Mouse (Mus musculus) left cerebral cortex, postnatal 14 days (tissue): ENCODE results near the gene Gm7694. TPM values are rescaled to one million over a fixed set of nuclear protein-coding genes. Genes with fewer than 3 reads are reported as not detected.

Experiments
- DNase-seq, 2 experiments: peaks; one replicate each; pipeline ENCODE4 v3.0.0; 2021 to 2022; ENCODE audit warnings: low spot score in 2 of 2, mixed read lengths in 1 of 2
- intact Hi-C: fragments of 180-260 bp; cut with DNase I; formaldehyde crosslinking; loops from one replicate; pipeline ENCODE4 v1.15.1; 2025
- total RNA-seq, 2 experiments: library from RNA; stranded (reverse); gene quantifications; 2 replicates each; pipeline ENCODE4 v1.2.3; 2021

The Gm7694 gene
- total RNA-seq, 2 experiments from 2014 or later: 2.4 to 2.8 TPM

DNA sequence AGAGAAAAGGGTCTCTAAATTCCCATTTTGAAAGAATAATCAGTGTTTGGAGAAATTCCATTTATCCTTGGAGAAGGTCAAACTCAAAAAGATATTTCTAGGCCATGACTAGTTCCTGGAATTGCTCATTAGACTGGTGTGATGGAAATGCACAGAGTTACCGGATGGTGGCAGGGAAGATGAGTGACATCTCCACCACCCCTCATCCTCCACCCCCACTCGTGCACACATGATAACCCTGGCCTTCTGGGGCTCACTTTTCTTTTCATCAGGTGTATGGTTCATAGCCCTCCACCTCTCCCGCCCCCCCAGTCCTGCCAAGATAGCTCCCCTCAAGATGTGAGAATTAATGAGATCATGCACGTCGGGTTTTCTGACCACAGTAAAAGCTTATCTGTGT lies 12.9 kb downstream of the Gm7694 start:
- no peak for DNase-seq
- intact Hi-C loops: loop anchor here (5.0 to 10.0 kb wide), 3 partner anchors 199 to 544 kb away; partner anchors contain the start of gene Nos1ap

DNA sequence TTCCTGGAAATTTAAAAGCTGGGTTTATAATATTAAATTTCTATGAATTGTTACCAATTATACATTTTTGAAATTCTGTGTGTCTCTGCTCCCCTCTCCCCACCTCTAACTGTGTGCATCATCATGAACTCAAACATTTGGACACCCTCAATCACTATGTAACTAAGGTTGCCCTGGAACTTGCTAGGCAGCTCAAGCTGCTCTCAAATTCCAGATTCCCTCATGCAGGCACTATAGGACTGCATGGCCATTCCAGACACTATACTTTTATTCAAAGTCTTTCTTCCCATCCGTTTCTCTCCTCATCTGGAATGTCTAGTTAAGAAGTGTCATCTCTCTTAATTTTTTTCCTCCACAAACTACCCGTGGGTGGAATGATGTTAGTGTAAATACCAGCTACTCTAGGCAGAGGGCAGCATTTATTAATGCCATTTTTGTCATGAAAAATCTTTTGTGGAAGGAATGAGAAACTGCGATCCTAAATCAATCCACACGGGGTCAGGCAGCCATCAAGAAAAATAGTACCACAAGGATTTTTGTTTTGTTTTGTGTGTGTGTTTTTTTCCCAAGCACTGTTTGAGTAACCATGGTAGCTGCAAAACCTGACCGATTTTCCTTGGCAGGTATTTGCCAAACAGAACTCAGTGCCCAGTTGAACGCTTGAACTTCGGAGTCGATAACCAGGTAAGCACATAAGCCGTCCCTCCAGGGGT lies 13.7 kb downstream of the Gm7694 start:
- peak; percentile 75 to 91 for DNase-seq
- intact Hi-C loops: loop anchor here (1.0 to 10.0 kb wide), 4 partner anchors 200 to 545 kb away; partner anchors contain the start of gene Nos1ap

DNA sequence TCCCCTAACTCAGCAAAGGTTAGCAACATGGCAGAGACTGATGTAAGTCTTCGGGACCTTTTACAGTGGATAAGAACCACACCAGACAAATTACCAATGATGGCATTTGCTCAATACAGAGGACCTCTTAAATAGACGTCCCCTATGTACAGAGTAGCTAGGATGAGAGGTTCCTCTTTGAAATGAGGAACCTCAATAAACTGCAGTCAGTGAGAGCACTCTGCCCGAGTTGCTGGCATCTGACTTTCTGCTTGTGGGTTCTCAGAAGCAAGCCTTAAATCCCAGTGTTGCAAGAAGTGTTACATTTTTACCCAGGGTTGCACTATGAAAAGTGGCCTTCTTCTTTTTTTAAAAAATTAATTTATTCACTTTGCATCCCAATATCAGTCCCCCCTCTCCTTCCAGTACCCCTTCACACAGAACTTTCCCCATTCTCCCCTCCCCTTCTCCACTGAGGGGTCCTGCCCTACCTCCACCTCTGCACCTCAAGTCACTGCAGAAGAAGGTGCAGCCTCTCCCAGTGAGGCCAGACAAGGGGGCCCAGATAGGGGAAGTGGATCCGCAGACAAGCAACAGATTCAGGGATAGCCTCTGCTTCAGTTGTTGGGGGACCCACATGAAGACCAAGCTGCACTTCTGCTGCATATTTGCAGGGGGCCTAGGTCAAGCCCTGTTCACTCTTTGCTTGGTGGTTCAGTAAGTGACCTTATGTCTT lies 23.6 kb downstream of the Gm7694 start:
- intact Hi-C loops: no loop called here
- DNase-seq: no peak

DNA sequence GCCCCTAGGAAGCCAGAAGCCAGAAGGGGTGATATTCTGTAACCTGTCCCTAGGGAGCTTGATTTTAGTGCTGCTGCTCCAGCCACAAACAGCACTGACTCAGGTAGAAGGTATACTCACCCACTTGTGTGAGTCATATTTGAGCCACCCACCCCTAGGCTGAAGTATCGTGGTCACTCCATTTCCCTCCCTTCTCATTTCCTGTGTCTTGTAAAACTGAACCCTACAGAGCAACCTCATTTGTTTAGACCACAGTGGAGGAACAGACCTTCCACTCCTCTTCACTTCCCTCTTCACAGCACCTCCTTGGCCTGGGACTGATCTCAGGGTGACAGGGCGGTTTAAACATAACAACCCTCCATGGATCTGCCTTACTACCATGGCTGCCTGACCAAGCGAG lies 29.1 kb downstream of the Gm7694 start, which contains the start of gene Sh2d1b1:
Gene Sh2d1b1 (plus strand): TSS at position 305 of the 400 bp plus-strand sequence.
- intact Hi-C loops: no loop called here
- DNase-seq: no peak

DNA sequence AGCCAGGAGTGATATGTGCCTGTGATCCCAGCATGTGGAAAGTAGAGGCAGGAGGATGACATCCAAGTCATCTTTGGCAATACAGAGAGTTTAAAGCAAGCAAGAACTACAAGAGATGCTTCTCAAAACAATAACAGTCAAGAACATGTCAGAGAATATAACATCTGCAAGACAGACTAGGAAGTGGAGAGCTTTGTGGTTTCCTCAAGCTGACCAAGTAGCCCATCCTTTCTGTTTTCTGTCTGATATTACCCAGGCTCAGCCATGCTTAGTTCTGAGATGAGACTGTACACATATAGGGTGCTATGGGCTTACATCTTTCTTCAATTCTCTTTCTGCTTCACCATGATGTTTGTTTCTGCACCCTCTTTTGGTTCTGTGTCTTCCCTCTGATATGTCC lies 32.9 kb downstream of the Gm7694 start:
- no peak for DNase-seq
- intact Hi-C loops: no loop called here

DNA sequence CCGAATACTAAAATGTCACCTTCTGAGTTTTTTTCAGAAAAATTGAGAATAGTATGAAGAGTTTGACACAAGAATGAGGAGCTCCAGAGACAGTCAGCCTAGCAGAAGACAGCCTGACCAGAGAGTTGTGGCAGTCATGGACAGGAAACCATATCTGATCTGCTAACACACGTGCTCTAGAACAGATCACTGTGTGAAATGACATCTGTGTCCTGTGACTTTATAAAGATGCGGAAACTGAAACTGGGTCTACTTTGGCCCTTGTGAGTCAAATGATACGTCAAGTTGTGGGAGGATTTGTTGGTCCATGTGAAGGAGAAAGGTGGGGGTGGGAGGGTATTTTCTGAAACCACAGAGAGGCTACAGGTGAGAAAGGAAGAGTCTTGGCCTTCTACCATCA lies 35.4 kb downstream of the Gm7694 start:
- no peak for DNase-seq
- intact Hi-C loops: no loop called here

DNA sequence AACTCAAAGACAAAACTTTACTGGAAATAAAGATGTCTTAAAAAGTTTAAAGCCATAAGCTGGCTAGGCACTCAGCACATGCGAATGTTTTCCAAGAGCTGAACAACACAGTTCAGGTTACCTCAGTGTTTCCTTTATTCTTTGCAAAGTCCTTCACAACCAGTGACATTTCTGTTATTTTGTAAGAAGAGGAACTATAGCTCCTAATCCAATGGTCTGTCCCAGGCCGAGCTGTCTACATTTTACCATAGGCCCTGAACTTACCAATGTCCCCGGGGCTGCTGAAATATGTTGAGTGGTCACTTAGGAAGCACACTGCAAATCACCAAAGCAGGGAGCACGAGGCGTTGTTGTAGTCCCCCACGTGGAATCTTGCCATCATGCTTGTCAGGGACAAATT lies 35.9 kb downstream of the Gm7694 start:
- intact Hi-C loops: no loop called here
- DNase-seq: no peak

DNA sequence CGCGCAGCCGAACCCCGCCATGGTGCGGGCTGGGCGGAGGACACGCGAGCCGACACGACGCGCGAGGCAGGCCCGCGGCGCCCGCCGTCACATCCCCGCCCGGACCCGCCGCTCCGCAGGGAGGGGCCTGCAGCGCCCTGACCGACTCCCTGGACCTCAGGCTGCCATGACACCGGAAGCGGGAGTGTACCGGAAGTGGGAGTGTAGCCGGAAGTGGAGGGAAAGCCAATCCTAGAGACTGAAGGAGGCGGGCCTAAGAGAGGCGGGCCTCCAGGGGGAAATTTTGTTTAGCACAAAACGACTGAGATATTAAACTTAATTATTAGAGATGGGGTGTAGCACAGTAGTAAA lies 50.6 kb downstream of the Gm7694 start:
- peak; percentile 83 to 84 for DNase-seq
- intact Hi-C loops: no loop called here

DNA sequence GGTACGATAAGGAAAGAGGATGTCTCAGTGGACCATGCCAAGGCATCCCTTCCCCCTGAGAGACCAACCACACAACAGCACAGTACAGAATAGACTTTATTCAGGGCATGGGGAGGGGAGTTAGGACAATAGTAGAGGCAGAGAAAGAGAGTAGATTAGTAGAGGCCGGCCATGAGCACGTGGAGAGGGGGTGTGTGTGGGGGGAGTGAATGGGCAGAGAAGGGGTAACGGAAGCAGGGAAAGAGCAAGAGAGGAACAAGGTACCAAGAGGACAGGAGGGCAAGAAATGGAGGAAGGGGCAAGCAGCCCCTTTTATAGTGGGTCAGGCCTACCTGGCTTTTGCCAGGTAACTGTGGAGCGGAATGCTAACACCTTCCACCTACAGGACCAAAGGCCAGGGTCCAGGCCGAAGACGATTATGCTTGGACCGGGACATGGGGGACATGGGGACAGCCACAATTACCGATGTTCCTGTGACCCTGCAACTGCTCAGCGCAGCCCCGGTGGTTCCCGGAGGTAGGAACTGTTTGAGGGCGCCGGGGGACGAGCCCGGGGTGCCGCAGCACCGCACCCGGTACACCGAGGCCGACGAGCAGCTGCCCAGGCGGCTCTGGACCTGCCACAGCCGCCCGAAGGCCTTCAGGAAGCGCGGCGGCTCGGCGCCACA lies 51.1 kb downstream of the Gm7694 start:
- intact Hi-C loops: no loop called here
- DNase-seq: no peak

Other genes with a start within 250 kb of the Gm7694 start
- 1 to 10 TPM; 7.6 to 9.9 TPM for gene Ddr2, start 195.6 kb downstream of the Gm7694 start, total RNA-seq
- gene Uap1, start 131.4 kb downstream of the Gm7694 start, total RNA-seq: 10 to 100 TPM; 64.4 to 68.2 TPM
- gene Uhmk1, start 90.9 kb downstream of the Gm7694 start, total RNA-seq: 100 to 1,000 TPM; 144 to 155 TPM
- gene Sh2d1b2, start 73.6 kb downstream of the Gm7694 start, total RNA-seq: not detected
- gene Sh2d1b1, start 29.0 kb downstream of the Gm7694 start, total RNA-seq: not detected
- not detected for gene Spata46, start 2.5 kb upstream of the Gm7694 start, total RNA-seq